Mouse (Mus musculus): ENCODE data around the gene Gm5460.

Gm5460 gene

DNA sequence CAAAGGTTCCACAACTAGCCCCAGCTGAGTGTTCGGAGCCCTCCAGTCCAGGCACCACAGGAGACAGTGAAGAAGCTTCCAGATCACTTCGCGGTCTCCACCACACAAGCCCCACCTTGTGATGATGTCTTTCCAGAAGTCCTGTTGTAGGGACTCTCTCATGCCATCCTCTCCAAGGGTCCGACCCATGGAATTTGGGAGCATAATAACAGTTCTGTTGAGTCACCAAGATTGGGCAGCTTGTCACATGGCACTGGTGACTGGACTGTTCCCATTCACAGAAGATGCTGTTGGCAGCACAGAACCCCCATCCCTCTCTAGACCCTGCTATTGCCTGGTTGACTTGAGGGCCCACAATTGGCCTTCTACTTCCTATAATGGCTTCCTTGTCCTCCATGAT lies at the start of gene Gm5460:
Gene Gm5460 (plus strand): TSS at position 378 of the 400 bp plus-strand sequence.
- DNase-seq (ENCODE audit: low spot score in 2 of 2) = no peak

DNA sequence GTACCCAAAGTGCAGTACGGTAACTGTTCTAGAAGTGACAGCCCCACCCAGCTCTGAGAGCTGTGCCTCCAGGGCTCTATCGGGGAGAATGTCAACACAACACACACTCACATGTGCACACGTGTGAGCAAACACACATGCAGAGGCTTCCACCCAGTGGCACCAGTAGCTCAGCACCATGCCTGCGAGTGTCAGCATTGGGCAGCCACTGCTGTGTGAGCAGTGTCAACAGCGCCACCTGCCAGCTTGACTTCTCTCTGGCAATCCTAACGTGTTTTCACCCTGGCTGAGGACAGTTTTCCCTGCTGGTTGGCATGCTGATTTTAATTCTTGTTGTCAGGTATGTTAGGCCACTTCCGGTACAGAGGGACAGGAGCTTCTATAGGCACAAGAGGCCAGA lies 43.9 kb upstream of the Gm5460 start:
- DNase-seq (ENCODE audit: low spot score in 2 of 2) = no peak

DNA sequence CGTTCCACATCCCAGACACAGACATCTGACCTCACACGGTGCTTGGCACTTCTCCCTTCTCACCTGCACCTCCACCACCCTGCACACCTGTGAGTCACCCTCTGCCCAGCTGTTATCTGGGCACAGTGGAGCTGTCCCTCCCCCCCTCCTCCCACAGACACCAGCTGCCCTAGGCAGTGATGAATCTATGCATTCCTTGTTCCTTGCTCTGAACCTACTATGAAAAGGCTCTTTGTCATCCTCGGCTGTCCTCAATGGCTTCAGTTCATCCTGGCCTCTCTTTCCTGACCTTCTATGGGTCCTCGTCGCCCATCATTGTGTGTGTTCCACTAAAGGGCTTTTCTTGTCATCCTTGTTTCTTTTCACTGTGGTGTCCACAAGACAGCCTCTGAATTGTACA lies 41.8 kb upstream of the Gm5460 start:
- no peak for DNase-seq (ENCODE audit: low spot score in 2 of 2)

DNA sequence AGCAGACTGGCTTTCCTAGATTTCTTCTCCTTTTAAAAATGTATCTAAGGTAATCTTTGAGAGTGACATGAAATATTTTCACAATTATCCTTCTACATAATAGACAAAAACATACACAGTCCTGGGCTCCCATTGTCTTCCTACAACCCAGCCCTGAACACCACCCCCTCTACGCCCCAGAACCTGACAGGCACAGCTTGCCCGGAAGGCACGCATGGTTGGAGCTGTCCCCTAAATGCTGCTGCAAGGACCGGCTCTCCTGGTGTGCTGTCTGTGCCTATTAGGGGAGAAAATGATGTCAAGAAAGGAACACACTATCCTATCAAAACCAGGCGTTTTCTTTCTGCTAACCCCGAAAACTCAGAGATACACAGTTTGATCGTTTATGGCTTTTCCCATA lies 38.8 kb upstream of the Gm5460 start:
- no peak for DNase-seq (ENCODE audit: low spot score in 2 of 2)

DNA sequence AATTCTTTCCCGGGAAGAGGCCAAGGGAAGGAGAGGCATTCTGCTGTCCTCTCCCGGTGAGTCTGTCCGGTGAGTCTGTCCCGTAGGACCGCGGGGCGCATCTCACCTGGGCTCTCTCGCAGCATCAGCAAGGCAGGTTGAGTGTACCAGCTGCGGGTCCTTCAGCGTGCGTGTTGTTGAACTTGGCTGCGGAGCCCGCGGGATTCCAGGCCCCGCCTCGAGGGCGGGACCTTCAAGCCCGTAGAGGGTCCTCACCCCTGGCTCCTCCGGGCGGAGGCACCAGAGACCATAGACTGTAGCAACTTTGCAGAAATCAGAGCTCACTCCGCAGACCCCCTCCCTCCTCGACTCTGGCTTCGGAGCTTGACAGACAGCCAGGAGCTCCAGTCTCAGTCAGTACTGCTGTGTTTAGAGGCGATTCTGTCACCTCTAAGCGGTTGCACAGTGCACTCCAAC lies 37.9 kb upstream of the Gm5460 start, which contains the start of gene Zfp488:
Gene Zfp488 (minus strand): TSS at position 161 of the 456 bp plus-strand sequence.
- DNase-seq (ENCODE audit: low spot score in 2 of 2) = no peak

DNA sequence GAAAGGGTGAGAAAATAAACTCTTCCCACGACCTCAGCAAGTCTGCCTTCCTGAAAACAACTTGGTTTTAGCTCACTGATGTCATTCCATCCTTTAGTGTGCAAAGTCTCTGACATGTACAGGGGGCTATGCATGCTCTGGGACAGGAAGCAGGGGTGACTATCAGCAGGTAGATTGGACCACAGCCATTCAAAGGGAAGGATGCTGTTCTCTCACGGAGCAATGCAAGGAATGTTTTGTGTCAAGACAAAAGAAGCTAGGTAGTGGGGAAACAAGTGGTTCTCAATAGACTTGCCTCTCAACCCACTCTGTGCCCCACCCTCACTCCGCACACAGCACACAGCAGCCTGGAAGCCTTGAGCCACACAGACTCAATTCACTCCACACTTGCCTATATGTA lies 27.4 kb upstream of the Gm5460 start:
- DNase-seq (ENCODE audit: low spot score in 2 of 2) = no peak

DNA sequence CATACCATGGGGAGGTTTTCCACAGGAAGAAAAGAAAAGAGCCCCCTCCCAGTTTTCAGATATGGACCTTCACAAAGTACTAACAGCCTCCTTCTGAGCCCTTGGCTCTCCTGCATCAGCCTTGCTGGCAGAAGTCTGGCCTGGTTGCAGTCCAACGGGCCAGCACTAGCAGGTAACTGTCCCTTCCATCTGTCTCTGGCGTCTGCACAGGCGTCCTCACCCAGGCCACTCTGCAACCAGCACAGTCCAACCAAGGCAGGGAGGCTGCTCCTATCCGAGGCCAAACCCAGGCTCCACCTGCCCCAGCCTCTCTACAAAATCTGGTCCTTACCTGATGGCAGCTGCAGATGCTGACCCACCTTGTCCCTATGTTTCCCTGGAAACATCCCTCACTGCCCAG lies 24.6 kb upstream of the Gm5460 start:
- DNase-seq (ENCODE audit: low spot score in 2 of 2) = no peak

DNA sequence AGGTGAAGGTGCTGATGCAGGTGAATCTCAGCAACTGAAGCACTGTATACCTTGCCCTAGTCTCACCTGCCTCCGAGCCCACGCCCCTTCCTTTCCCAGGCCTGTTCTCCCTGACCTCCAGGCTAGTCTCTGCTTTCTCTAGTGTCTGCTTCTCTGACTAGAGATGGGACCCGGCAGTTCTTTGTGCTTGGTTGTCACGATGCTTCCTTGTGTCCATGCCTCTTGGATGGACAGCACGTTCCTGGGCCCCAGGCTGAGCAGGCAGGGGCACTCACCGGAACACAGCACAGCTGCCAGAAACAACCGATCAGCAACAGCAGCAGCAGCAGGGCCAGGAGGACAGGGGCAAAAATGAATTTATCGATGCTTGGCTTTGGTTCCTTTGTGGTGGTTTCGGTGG lies 23.5 kb upstream of the Gm5460 start:
- DNase-seq (ENCODE audit: low spot score in 2 of 2) = no peak

DNA sequence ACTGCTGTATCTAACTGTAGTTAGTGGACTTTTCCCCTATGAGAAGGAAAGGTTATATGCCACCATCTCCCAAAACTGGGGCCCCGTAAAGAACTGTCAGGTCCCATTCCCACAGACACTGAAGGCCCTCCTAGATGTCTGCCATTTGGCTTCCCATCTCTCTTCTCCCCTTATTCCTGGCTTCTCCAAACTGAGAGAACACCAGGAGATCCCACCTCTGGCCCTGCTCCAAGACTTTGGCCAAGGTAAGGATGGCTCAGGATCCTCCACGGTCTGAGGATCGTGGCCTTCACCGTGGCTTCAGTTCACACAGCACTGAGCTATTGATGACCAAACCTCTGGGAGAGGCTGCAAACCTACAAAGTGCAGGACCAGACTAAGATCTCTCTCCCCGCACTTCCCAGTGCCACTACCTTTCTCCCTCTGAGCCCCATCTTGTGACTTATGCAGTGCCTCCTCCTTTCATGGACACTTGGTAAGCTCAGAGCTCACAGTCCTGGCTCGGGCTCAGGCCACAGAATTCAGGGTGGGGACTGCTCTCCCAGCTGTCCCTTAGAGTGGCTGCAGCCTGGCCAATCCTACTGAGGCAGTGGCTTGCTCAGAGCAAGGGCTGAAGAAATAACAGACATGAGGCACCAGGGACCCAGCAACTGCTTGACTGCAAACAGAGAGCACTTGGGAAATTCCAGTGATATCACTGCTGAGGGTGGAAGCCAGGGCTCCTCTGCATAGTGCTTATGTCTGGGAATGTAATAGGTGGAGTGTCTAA lies 22.9 kb upstream of the Gm5460 start:
- no peak for DNase-seq (ENCODE audit: low spot score in 2 of 2)

DNA sequence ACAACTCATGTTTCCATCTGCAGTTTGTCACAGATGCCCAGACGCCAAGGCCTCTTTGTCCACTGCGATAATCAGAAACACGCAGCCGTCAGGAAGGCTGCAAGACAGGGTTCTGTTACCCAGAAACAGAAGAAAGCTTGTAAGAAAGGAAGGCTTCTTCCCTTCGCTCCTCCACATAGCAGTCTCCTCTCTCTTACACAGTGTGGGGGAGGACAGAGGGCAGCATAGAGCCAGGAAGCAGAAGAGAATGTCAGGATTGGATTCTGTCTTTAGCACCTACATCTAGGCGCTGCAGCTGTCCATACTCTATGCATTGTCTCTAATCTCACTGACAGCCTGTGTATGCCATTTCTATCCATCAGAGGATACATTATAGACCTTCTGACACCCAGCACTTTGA lies 19.1 kb upstream of the Gm5460 start:
- DNase-seq (ENCODE audit: low spot score in 2 of 2) = no peak

DNA sequence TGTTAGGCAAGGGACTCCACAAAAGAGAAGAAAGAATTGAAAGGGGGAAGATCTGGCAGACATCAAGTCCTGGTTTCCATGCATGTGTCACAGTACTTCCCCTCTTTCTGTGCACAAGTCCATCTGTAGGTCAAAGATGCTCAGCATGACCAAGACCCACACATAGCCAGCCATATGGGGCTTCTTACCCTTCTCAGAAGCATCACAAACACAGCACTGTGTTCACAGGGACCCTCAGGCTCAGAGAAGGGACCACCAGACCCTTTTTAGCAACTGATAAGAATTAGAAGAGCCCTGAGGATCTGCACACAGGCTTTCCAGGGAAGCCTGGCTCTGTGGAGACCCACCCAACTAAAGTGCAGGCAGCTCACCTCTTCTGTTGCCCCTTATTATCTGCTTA lies 16.5 kb upstream of the Gm5460 start:
- no peak for DNase-seq (ENCODE audit: low spot score in 2 of 2)

DNA sequence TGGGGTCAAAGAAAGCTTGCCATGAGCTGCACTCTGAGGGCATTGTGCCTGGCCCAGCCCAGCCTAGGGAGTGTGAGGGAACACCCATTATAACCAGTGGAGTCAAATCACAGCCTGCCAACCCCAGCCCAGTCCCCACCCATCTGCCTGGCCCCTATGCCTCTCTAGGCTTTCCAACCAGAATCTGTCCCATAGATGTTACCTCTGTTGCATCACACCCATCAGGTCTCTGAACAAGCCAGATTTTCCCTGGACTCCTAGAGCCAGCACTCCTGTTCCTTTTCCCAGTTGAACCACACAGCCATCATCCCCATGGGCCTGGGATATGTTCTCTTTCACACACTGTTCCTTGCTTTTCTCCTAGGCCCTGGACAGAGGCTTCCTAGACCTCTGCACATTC lies 15.1 kb upstream of the Gm5460 start:
- no peak for DNase-seq (ENCODE audit: low spot score in 2 of 2)

DNA sequence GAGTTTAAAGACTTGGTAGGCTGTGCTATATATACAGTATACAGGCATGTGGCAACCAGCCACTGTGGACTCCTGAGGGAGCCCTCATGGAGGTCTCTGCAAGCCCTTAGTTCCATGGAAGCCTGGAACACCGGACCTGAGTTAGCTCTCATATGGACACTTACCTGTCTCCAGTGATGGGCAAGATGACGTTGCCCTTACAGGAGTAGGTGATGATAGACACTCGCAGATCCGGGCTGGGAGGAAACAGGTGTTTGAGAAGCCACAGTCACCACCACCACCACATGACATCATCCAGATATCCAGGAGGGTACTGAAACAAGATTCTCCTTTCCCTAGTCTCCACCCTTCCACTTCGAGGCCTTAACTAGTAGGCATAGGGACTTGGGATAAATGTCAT lies 14.2 kb upstream of the Gm5460 start:
- no peak for DNase-seq (ENCODE audit: low spot score in 2 of 2)

DNA sequence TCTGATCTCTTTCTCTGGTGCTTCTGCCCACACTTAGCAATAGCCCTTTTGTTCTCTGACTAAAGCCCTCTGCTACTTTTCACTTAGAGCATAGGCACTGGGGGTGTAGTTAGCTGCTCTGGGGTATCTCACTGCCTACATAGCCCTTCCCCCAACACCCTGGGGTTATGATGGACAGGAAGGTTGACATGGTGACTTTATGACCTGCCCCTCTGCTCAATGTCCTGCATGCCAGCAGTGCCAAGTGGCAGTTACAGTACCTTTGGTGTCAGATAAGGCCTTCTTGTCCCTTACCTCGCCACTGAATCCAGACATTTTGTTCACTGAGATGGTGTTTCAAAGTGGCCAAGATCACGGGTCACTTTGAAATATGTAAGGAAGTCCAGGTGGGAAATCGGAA lies 1.5 kb upstream of the Gm5460 start, which contains the start of gene Gm30083:
Gene Gm30083 (minus strand): TSS at position 120 of the 400 bp plus-strand sequence.
- no peak for DNase-seq (ENCODE audit: low spot score in 2 of 2)

DNA sequence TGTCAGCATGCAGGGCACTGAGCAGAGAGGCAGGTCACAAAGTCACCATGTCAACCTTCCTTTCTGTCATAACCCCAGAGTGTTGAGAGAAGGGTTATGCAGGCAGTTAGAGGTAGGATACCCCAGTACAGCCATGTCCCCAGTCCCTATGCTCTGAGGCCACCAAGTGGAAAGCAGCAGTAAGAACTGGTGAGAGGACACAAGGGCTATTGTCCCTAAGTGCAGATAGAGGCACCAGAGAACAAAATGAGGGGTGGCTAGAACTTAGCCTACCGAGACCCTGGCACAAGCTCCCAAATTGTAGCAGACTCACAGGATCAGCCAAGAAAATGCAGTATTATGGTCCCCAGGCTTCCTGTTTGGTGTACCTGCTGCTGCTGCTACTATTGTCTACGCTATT lies 380 bp downstream of the Gm5460 start:
- DNase-seq (ENCODE audit: low spot score in 2 of 2) = no peak

DNA sequence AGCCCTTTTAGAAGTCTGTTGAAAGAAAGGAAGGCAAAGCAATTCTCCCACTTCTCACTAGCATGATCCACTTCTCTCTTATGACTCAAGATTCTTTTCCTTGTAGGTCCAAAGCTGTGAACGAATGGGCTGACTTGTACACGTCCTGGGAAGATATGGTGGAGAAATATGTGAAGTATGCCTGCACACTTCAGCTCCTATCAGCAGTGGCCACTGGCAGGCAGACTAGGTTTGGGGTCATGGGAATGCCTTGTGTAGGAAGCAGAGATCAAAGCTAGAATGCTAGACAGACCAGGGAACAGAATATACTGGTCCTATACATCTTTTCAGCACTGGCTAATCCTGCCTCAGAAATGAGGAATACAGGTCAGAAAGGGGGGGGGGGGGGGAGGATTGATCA lies 10.2 kb downstream of the Gm5460 start:
- no peak for DNase-seq (ENCODE audit: low spot score in 2 of 2)

DNA sequence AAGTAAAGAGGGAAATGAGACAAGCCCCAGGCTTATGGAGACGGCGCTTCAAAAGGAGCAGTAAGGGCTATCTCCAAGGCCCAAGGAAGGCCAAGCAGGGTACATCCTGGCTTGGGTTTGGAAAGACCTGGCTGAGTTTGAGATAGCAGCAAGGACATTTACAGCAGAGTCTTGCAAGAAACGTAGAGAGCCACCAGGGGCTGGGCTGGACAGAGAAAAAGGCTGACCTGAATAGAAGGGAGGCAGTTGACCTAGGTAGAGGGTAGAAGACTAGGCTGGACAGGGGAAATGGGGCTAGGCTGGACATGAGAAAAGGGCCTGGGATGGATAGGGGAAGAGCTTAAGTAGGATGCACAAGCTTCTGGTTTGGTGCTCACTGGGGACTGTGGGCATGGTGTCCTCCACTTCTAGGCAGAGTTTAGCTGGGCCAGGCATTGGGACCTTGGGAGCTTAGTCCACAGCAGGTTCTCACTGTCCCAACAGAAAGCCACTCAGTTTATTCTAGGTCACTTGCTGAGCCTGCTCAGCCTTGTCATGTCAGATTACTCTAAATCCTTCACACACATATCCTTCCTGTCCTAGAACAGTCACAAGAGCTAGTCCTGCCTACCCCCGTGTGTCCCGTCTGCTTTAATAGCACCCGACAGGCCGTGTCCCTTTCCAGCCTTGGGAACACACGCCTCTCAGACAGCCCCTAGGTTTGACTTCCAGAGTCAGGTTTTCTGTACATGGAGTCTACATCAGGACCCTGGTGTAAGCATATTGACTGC lies 17.5 kb downstream of the Gm5460 start:
- DNase-seq (ENCODE audit: low spot score in 2 of 2) = no peak

DNA sequence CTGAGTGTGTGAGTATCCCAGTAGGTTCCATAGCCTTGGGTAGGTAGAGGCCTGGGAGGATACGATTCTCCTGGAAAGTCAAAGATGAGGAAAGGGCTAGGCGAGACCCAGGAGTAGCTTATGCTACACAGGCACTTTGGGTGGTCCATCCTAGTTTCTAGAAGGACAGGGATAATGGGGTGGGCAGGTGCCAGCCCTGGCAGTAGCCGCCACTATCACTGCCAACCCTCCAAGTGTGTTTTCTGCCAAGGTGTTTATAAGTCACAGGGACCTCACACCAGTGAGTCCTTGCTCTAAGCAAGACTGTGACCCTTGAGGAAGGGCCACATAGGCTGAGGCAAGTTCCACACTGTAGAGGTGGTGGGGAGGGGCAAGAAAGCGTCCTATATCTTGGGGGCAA lies 24.7 kb downstream of the Gm5460 start:
- DNase-seq (ENCODE audit: low spot score in 2 of 2) = no peak

DNA sequence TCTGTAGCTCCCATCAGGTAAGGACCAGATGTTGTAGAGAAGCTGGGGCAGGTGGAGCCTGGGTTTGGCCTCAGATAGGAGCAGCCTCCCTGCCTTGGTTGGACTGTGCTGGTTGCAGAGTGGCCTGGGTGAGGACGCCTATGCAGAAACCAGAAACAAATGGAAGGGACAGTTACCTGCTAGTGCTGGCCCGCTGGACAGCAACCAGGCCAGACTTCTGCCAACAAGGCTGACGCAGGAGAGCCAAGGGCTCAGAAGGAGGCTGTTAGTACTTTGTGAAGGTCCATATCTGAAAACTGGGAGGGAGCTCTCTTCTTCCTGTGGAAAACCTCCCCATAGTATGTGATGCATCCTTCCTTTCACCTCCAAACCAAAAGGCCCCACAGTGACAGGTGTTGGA lies 26.8 kb downstream of the Gm5460 start:
- no peak for DNase-seq (ENCODE audit: low spot score in 2 of 2)

DNA sequence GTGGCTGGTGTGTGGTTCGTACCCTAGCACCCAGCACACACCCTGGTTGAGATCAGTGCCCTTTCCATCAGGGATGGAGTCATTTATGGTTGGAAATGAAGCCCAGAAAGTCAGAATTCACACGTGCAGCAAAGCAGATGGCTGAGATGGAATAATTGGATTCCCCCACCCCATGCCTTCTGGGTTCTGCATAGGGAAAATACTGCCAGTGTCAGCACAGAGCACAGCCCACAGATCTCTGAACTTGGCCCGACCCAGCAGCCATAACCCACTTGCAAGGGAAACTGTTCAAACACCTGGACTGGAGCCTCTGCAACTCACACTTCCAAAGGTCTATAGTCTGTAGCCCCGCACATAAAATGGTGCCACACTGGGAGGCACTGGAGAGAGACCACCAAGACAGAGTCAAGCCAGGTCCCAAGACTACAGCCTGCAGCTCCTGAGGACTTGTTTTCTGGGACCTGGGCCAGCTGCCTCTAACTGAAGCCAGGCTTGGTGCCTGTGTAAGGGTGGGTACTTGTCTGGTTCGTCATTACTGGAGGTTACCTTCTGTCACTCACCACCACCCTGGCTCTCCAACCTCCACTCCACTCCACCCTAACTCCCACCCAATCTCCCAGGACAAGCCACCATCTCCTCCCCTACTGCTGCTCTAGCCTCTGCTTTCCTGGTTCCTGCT lies 33.7 kb downstream of the Gm5460 start:
- no peak for DNase-seq (ENCODE audit: low spot score in 2 of 2)

DNA sequence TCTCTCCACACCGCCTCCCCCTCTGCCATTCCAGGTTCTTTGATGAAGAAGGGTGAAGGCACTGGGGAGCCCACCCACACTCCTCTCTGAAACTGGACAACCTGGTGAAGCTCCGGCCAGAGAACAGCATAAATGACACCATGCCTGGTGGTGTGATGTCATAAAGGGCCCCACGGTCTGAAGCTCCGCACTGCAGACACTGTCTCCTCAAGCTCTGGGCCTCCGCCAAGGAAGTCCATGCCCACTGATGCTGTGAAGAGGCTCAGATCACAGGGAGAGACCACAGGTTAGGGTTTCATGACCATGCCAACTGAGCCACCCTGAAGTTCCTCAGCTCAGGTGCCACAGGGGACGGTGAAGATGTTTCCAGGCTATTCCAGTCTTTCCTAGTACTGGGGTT lies 36.0 kb downstream of the Gm5460 start, which contains the start of gene Antxrl:
Gene Antxrl (plus strand): TSS at position 192 of the 400 bp plus-strand sequence.
- DNase-seq (ENCODE audit: low spot score in 2 of 2) = no peak

DNA sequence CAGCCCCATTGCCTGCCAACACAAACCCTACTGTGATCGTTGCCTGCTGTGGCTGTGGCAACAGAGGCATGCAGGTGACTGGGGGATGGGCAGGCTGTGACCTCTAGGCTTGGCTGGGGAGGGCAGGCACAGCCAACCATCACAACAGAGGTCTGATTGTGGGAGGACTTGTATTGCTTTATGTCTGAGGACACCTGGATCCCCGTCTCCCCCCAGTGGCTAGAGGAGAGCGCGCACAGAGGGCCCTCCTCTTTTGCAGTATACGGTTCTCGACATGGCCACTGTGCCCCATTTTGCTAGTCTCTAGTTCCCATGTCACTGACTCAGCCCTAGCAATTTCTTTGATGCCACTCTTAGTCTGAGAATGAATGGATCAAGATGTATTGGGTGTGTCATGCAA lies 55.1 kb downstream of the Gm5460 start:
- DNase-seq (ENCODE audit: low spot score in 2 of 2) = no peak

Data from spleen, postnatal 36 days (tissue).